Mouse (Mus musculus) liver, embryonic 11.5 days (tissue): Measurements from ENCODE around the gene Cisd3. TPM values are rescaled to one million over a fixed set of nuclear protein-coding genes. Genes with fewer than 3 reads are reported as not detected.
A peak's percentile ranks its signal among the peaks of the same experiment; 100 is the strongest.

ENCODE experiments used
- ATAC-seq: fragments of 200-750 bp; cut with Nextera tagmentation; replicated peaks from 2 replicates; pipeline ENCODE4 v1.8.0; 2017; ENCODE audit warnings: moderate number of reproducible peaks, mild to moderate bottlenecking, moderate TSS enrichment, moderate library complexity; ENCODE audit not compliant: low FRiP score
- DNase-seq: peaks from one replicate; pipeline ENCODE4 v3.0.0-alpha.2; 2017; ENCODE audit warnings: low spot score
- H3K27ac ChIP-seq: fragments of 300-500 bp; sonication (generic); 2 replicates; pipeline ENCODE4 v1.5.1; 2014; ENCODE audit warnings: mild to moderate bottlenecking, low read depth, low read length, control low read depth
- H3K27me3 ChIP-seq: fragments of 300-500 bp; sonication (generic); replicated peaks from 2 replicates; pipeline ENCODE4 v1.6.1; 2014; ENCODE audit warnings: low read length, mixed read lengths; ENCODE audit not compliant: control insufficient read depth, insufficient read depth
- H3K36me3 ChIP-seq: fragments of 300-500 bp; sonication (generic); 2 replicates; pipeline ENCODE4 v1.6.1; 2014; ENCODE audit warnings: mild to moderate bottlenecking, low read length, moderate library complexity, mixed read lengths; ENCODE audit not compliant: control insufficient read depth, insufficient read depth
- H3K4me1 ChIP-seq: fragments of 300-500 bp; sonication (generic); replicated peaks from 2 replicates; pipeline ENCODE4 v1.6.1; 2014; ENCODE audit warnings: low read length, mixed read lengths; ENCODE audit not compliant: control insufficient read depth, insufficient read depth
- H3K4me2 ChIP-seq: fragments of 300-500 bp; sonication (generic); 2 replicates; pipeline ENCODE4 v1.6.1; 2014; ENCODE audit warnings: mild to moderate bottlenecking, control low read depth, moderate library complexity
- H3K4me3 ChIP-seq: fragments of 300-500 bp; sonication (generic); 2 replicates; pipeline ENCODE4 v1.5.1; 2014; ENCODE audit warnings: low read depth, low read length, control low read depth
- H3K9ac ChIP-seq: fragments of 300-500 bp; sonication (generic); 2 replicates; pipeline ENCODE4 v1.6.1; 2014; ENCODE audit warnings: low read depth, low read length, control low read depth
- H3K9me3 ChIP-seq: fragments of 300-500 bp; sonication (generic); 2 replicates; pipeline ENCODE4 v1.6.1; 2016; ENCODE audit warnings: low read length, inconsistent platforms, mixed read lengths; ENCODE audit not compliant: control insufficient read depth
- WGBS: fragments of 180-500 bp; shearing (Covaris S2); extraction: QIAGEN DNeasy Blood & Tissue Kit; methylation state at CpG from one replicate; pipeline ENCODE4 v1.1.7; 2014; 5-methylcytosine and 5-hydroxymethylcytosine counted together
- polyA plus RNA-seq: library from polyadenylated mRNA; unstranded; fragments of >200 nt; fragmentation: Nextera tagmentation; extraction: Ambion mirVana; gene quantifications from 2 replicates; pipeline ENCODE4 v1.2.1, GENCODE M21; 2014

The Cisd3 gene
- polyA plus RNA-seq, 1 experiment from 2014 or later = 21.9 TPM

DNA sequence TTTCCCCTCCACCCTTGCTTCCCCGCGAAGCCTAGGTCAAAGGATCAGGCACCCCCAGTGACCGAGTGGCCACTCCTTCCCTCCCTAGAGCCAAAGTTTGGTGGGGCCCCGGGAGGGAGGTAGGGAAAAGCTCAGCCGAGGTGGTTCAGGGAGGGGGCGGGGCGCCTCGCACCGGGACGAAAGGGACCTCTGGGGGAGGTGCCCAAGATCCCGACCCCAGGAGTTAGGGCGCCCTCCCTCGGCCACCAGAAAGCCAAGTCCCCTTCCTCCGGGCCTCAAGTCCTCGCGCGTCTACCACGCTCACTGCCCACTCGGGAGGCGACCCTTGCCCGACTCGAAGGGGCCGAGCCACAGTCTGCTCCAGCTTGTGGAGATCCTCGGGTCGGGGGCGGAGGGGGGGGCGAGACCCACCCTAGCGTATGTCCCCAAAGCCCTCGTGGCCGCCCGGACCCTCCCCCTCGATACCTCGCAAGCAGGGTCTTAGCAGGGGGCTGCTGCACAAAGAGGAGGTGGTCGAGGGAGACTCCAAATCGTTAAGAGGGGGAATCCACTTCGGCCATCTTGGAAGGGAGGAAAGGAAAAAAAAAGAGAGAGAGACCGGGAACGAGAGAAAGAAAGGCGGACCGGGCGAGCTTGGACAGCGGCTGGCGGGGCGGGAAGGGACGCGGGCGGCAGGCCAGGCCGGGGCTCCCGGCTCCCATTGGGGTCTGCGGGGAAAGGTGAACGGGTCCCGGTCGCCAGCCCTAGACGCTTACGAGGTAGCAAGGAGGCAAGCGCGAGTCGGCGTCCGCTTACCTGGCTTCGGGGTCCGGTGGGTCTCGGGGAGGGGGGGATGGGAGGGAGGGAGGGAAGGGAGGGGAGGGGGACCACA lies 13.3 kb downstream of the Cisd3 start:
- peaks cover 19% of the 10 kb centered on the region for H3K27me3 ChIP-seq
- H3K9ac ChIP-seq = peak overlapping the region; percentile 77
- H3K27ac ChIP-seq = peak overlapping the region; percentile 84
- H3K4me1 ChIP-seq = peaks cover 40% of the 10 kb centered on the region
- no peaks in the 10 kb centered on the region for H3K36me3 ChIP-seq
- no peaks in the 10 kb centered on the region for H3K9me3 ChIP-seq
- peak overlapping the region; percentile 93 for H3K4me2 ChIP-seq
- DNase-seq (peak; percentile 79), ATAC-seq (no peak)
- WGBS = under 1% methylated on average over 55 of the region's 63 CpGs
- H3K4me3 ChIP-seq = peak overlapping the region; percentile 69

DNA sequence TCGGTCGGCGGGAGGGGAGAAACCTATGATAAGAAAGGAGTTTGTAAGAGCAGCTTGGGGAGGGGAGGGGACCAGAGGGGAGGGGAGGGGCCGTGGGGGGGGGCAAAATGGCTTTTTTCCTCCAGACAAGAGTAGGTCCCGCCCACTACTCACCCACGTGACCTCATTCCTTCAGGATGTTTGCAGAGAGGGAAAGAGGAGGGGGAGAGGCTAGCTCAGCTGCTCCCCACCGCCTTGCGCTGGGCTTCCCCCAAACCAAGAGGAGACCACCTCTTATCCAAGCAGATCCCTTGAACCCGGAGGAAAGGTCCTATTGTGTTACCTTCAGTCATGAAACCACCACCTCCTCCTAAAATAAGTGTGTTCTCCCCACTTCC lies 14.0 kb downstream of the Cisd3 start:
- no peak for ATAC-seq
- DNase-seq = no peak
- Histone ChIP-seq H3K36me3 (no peaks in the 10 kb centered on the region), H3K4me1 (peaks cover 46% of the 10 kb centered on the region), H3K27me3 (peaks cover 19% of the 10 kb centered on the region), H3K9ac (peak overlapping the region; percentile 77), H3K27ac (peak overlapping the region; percentile 92), H3K9me3 (no peaks in the 10 kb centered on the region), H3K4me3 (peak overlapping the region; percentile 69), H3K4me2 (peak overlapping the region; percentile 93)
- 1% methylated on average over 6 of the region's 9 CpGs for WGBS

DNA sequence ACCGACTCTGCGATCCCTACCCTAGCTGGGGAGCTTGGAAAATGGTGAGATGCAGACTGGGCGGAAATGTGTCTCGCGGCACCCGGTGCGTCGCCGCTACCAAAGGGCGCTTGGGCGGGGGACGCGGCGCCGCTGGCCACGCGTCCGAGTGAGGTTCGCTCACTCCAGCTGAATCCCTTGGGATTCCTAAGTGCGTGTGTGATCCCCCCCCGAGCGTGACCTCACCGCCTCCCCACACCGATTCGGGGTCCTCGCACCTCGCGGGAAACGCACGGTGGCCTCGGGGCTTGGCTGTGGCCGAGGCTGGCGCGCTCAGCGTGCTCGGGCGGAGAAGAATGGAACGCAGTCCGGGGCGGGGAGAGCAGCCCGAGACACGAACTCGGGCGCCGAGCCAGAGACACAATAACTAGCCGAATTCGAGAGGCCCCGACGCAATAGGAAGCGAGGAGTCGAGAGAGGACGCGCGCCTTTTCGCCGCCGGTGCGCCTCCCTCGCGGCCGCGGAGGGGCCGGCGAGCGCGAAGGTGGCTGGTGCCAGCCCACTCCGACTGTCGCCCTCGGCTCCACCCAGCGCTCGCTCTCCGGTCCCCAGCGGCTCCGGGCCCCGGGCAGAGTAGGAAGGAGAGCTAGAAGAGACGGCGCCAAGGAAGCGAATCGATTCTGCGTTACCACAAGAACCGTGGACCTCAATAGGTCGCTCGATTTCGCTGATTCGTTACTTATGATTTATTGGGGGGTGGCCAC lies 14.5 kb downstream of the Cisd3 start, which contains the start of gene Pcgf2:
TSS of gene Pcgf2 (minus strand) at position 495 of the 743 bp plus-strand sequence.
- under 1% methylated on average over 85 of the region's 85 CpGs for WGBS
- Histone ChIP-seq H3K4me1 (peaks cover 49% of the 10 kb centered on the region), H3K9ac (peak within 1 kb of the TSS; percentile 77), H3K27me3 (peaks cover 19% of the 10 kb centered on the region), H3K4me2 (peak within 1 kb of the TSS; percentile 93), H3K36me3 (no peaks in the 10 kb centered on the region; the same call in 1 of the 2 replicates), H3K9me3 (no peaks in the 10 kb centered on the region), H3K4me3 (peak within 1 kb of the TSS; percentile 69), H3K27ac (peak within 1 kb of the TSS; percentile 92)
- ATAC-seq = no peak
- peak; percentile 79 for DNase-seq

DNA sequence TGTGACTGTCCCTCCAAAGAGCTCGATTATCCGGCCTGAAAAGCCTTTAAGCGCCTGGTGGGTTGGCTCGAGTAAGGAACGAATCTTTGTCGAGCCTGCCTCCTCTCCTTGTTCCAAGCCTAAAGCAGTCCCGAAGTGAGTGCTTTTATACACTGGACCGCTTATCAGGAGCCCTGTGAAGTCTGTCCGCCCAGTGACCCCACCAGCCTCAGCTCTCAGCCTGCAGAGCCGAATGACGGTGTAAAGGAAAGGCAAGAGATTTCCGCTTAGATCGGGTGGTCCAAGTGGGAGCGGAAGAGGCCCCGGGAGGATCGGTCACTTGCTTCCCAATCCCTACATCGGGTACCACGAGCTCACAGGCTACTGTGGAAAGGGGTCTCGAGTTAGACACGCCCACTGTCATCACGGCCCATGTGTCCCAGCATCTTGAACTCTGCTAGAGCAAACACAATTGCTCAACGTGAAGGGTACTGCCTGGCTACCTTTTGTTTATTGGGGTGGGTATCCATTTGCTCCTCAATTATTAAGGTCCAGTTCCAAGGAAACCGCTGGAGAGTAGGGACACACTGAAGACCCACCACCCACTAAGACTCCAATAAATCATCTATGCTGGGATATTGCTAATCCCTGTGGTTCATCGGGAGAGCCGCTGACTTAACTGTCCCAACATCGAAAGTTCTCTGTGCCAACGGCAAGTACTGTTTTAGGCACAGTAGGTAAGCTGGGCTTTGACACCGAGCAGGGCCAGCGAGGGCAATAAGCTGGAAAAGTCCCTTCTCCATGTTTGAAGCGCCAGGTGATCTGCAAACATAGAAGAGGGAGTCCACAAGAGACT lies 15.3 kb downstream of the Cisd3 start:
- 19% methylated on average over 30 of the region's 30 CpGs for WGBS
- DNase-seq = peak; percentile 53
- H3K36me3 ChIP-seq = no peaks in the 10 kb centered on the region; the same call in 1 of the 2 replicates

DNA sequence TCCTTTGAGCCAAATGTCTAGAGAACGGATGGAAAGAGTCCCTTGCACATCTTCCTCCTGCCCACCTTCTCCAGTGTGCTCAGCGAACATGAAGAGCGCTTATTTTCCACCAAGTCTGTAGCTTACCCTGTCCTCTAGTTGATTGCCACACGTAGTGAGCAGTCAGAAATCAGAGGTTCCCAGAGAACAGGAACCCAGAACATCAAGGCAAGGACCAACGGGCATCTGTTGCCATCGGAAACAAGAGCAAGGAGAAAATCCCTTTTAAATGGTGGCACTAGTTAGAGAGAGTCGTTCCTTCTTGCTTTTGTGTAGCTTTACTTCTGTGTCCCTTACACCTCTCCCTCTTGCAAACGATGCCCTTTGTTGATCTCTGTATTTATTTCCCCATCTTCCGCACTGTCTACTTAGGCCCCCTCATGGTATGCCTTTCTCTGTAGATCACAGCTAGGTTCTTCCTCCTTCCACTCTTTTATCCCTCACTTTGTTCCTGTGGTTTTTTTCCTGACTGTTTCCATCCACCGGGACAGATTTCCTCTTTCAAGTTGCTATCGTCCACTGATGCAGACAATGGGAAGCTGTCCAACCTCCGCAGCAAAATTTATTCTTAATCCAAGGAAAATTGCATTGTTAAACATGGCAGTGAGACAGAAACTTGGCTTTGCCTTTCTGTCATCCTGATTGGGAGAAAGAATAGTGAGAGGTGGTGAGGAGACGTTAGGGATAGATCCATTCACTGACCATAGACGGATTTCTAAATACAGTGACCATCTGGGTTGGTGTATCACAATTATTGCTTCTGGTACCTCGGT lies 16.2 kb downstream of the Cisd3 start:
- Histone ChIP-seq H3K27ac (no peak overlapping the region), H3K27me3 (peaks cover 19% of the 10 kb centered on the region), H3K4me3 (peak overlapping the region; percentile 80), H3K9me3 (no peaks in the 10 kb centered on the region), H3K4me2 (peak overlapping the region; percentile 93), H3K4me1 (peaks cover 42% of the 10 kb centered on the region), H3K9ac (0 out of 2 replicates have a peak overlapping the region, but pooled peaks have one; percentile 37), H3K36me3 (peaks cover 6% of the 10 kb centered on the region)
- WGBS = 46% methylated on average over 15 of the region's 15 CpGs
- ATAC-seq (no peak), DNase-seq (no peak)

More for the DNA sequence above, 15.3 kb downstream of the Cisd3 start:
- peak overlapping the region; percentile 93 for H3K4me2 ChIP-seq
- H3K9me3 ChIP-seq = no peaks in the 10 kb centered on the region
- H3K4me3 ChIP-seq = peak overlapping the region; percentile 69
- peaks cover 19% of the 10 kb centered on the region for H3K27me3 ChIP-seq
- peak overlapping the region; percentile 65 for H3K9ac ChIP-seq
- H3K27ac ChIP-seq = peak overlapping the region; percentile 92
- H3K4me1 ChIP-seq = peaks cover 42% of the 10 kb centered on the region
- ATAC-seq = no peak

DNA sequence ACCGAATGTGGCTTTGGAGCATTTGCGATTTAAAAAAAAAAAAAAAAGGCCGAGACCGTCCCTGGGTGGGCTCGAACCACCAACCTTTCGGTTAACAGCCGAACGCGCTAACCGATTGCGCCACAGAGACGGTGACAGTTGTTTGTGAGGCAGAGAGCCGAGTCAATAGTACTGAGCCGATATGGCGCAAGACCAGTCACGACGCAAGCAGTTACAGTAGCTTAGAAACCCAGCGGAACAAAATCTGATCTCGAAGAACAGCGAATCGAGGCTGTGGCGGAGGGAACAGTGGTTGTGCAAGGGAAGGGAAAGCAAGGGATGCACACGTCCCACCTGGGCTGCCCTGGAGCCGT lies 16.7 kb downstream of the Cisd3 start:
- 1% methylated on average over 24 of the region's 24 CpGs for WGBS
- Histone ChIP-seq H3K4me1 (peaks cover 40% of the 10 kb centered on the region), H3K27ac (peak overlapping the region; percentile 57)

DNA sequence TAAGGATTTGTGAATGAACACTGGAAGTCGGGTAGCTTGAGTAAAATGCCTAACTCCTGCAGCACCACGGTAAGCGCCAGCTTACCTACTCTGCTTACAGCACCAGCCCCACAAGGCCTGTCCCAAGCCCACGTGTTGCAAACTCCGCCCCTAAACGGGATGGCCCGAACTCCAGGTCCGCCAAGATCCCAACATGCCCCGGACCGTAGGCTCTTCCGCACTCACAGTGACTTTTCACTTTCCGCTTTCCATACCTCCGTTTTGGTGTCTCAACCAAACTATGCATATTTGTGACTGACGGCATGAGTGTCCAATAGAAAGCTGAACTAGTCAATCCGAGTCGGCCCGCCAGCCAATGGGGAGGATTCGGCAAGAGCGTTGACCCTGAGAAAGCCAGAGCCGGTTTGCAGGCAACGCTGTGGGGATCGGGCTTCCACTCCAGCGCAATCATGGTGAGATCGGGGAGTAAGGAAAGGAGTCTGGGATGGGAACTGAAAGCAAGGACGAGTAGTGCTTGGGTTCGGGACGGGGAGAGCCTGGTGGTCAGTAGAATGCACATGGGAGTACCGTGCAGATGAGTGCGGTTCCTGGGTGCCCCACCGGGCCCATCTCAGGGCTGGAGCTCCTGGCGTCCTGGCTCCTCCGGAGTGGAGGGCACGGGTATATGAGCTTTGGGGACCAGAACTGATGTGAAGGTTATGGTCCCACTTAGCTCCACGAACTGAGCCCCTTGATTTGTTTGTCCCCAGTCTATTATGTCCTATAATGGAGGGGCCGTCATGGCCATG lies 17.6 kb downstream of the Cisd3 start, which contains the start of gene Psmb3:
TSS of gene Psmb3 (plus strand) at position 361 of the 788 bp plus-strand sequence.
- peaks cover 14% of the 10 kb centered on the region for H3K36me3 ChIP-seq
- H3K9ac ChIP-seq = peak within 1 kb of the TSS; percentile 76
- H3K4me3 ChIP-seq = peak within 1 kb of the TSS; percentile 80
- peaks cover 19% of the 10 kb centered on the region for H3K27me3 ChIP-seq
- H3K27ac ChIP-seq = peak within 1 kb of the TSS; percentile 57
- ATAC-seq (peak; percentile 89), DNase-seq (peak; percentile 92)
- peak within 1 kb of the TSS; percentile 93 for H3K4me2 ChIP-seq
- no peaks in the 10 kb centered on the region for H3K9me3 ChIP-seq
- WGBS = under 1% methylated on average over 35 of the region's 35 CpGs
- H3K4me1 ChIP-seq = peaks cover 32% of the 10 kb centered on the region

More for the DNA sequence above, 16.7 kb downstream of the Cisd3 start:
- Histone ChIP-seq H3K4me2 (peak overlapping the region; percentile 93), H3K9me3 (no peaks in the 10 kb centered on the region), H3K27me3 (peaks cover 19% of the 10 kb centered on the region), H3K36me3 (peaks cover 12% of the 10 kb centered on the region), H3K9ac (peak overlapping the region; percentile 73), H3K4me3 (peak overlapping the region; percentile 80)
- ATAC-seq (peak; percentile 13), DNase-seq (peak; percentile 88)
